Mouse (Mus musculus) cerebellum, postnatal 4 days (tissue): ENCODE measurements around the gene Ankrd16.

Experiments
- DNase-seq, 2 experiments: peaks; one replicate each; pipeline ENCODE4 v3.0.0; 2022; ENCODE audit warnings: low spot score in 2 of 2, mixed read lengths in 1 of 2

Gene Ankrd16

DNA sequence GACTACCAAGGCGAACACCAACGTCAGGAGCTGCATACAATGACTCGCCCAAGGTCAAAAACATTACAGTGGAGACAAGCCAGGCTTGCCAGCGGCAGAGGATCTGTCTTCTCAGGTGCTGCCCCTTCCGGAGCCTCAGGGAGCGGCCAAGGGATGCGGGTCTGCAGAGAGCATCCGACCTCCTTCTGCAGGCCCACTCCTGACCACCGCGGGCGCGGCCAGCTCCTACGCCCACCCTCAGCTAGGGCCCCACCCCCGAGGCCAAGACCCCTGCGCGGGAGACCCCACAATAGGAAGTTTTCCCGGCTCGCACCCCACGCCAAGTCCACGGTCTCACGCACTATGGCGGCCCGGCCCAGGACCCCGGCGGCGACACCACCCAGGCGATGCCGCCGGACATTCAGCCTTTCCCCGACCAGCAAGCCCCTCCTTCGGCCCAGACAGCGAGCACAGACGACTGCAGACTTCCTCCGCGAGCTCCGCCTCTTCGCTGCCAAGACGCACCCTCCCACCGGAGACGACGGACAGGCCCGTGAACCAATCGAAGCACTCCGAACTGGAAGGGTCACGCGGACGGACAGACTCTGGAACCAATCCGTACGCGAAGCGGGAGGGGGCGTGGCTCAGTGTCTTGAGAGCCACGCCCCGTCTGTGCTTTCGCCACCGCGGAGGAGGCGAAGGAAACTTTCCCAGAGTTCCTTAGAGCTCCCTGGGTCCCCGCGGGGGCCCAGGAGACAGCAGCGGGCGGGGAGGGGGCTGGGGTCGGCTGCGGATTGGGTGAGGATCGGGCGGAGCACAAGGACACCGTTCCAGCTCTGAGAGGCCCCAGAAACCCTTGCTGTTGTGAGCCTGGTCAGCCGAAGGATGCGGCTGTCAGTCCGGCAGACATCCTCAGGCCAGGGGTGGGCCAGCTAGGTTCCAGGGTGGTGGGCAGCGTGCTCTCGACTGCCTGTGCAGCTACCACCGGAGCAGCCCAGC lies at the start of gene Ankrd16, which contains the start of gene Fbh1:
Gene Ankrd16, plus strand, starts transcription at position 786 of the 978 bp plus-strand sequence.
Gene Fbh1, minus strand, starts transcription at position 492 of the 978 bp plus-strand sequence.
- peak; percentile 100 for DNase-seq

DNA sequence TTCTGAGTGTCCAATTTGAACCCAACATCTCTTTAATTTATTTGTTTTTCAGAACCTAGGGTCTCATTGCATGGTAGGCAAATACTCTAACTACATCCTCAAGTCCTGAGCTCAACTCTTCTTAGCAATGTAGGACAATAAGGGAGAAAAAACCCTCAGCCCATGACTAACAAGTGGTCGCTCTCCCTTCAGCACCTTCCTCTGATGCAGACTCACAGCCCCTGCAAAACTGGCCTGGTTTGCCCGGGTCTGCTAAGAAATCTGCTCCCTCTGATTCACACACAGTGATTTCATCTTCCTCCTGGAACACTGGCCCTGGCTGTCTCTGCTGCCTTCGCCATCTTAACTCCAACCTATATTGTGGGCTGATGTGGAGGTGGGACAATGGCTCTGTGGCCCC lies 48.6 kb upstream of the Ankrd16 start:
- DNase-seq, result no peak

DNA sequence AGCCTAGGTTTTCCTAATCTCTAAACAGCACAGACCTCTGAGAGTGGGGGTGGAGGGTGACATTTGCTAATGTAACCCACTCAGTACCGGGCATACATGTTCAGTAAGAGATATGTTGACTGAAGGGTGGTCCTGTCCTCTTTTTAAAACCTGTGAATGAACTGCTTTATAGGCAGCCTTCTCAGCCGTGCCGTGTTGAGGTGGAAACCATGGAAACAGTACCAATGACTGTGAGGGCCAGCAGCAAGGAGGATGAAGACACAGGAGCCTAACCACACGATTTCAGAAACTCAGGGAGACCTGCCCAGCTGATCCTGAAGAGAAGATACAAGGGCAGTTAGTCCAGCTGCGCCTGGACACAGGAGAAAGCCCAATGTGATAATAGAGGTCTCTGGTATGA lies 44.7 kb upstream of the Ankrd16 start:
- no peak for DNase-seq

DNA sequence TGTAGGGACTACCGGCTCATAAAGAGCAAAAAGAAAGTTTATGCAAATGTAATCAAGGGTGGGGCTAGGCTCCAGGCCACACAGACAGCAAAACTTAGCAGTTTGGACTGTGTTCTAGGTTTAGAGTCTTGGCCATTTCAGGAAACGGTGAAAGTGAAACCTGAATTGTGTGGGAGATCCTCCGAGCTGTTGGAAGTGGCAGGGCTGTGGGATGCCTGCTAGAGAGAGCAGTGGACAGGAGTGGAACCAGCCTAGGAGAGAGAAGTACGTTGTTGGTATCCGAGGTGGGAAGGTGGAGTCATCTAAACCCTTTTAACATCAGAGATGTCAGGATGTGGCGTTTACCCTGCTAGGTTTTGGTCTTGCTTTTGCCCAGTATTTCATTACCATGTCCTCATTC lies 41.8 kb upstream of the Ankrd16 start:
- DNase-seq, result no peak

DNA sequence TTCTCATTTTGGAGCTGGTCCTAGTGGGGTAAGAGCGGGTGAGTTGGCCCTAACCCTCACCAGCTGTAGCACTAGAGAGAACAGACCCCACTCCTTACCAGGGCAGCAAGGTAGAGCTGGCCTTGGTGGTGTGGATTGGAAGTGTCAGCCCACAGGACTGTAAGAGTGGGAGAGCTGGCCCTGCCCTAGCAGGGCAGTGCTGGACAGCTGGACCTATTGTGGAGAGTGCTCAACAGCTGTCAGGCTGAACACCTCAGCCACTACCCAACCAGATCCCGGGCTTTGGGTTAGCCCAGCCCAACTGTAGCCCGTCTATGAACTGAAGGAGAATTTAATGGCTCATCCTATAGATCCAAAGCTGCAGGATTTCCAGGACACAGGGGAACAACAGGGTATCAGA lies 38.9 kb upstream of the Ankrd16 start:
- no peak for DNase-seq

DNA sequence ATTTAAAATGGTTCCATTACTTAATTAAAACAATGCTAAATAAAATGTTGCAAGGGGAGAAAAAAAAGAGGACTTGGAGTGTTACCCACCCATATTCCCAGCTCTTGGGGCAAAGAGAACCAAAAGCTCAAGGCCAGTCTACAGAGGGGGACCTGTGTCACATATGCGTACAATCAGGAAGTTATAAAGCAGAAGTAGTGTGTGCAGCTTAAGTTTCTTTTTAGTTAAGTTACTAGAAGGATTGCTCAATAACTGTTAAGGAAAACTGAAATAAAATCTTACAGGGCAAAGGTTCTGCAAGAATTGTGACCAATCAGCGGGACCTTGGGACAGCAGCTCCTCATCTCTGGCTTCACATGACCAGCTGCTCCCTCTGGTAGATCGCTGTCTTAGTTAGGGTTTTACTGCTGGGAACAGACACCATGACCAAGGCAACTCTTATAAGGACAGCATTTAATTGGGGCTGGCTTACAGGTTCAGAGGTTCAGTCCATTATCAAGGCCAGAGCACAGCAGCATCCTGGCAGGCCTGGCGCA lies 38.1 kb upstream of the Ankrd16 start:
- no peak for DNase-seq

DNA sequence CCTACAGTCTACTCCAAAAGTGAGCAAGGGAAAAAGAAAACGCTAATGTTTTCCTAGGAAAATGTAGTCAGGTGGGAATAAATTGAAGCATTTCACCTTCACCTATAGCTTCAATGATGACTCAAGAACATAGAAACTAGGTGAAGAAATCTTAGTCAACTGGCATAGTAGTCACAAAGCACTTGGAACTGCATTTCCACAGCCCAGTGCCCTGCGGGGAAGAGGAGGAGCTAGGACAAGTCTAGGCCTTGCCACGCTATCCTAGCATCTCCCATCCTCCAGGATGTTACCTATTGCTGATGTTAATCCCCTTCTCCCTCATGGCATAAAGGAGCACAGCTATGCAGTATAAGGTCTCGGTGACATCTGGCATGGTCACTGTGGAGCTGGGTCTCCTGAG lies 15.1 kb upstream of the Ankrd16 start:
- no peak for DNase-seq

DNA sequence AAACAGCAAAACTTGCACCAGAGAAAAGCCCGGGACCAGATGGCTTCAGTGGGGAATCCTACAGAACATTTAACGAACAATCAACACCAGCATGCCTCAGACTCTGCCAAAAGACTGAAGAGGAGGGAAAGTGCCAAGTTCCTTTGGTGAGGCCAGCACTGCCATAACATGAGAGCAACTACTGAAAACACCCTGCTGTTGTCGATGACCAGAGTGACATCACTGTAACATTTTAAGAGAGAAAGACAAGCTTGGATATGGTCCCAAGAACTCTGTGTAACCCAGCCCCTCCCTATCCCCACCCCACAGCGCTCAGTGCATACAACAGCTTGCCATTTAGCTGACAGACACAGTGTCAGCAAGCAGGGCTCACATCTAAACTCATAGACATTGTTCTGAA lies 12.0 kb upstream of the Ankrd16 start:
- peak in 1 of 2 experiments; percentile 10 for DNase-seq

DNA sequence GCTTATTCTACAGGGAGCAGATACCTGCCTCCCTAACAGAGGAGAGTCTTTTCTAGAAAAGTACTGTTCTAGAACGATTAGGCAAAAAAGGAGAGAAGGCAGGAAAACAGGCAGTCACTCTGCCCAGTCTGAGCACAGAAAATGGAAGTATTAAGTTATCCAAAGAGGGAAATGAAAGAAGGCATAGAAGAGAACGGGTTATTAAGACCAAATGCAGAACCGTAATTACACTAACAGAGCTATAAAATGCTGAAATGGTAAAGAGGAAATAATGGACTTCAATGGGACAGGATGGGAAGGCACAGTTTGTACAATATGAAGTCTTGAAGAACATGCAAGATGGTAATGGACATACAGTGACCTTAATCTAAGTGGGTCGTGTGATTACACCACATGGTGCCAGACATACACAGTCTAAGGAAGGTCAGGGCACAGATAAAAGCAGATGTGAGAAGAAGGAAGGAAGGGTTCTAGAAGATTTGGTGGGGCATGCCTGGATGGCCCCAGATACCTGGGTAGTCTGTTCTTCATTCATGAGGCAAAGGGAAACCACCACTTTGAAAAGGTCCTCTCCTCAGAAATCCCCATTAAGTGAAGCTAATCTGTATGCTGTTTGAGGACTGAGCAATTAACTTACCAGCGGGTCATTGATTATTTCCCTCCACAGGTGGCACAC lies 11.1 kb upstream of the Ankrd16 start:
- no peak for DNase-seq

DNA sequence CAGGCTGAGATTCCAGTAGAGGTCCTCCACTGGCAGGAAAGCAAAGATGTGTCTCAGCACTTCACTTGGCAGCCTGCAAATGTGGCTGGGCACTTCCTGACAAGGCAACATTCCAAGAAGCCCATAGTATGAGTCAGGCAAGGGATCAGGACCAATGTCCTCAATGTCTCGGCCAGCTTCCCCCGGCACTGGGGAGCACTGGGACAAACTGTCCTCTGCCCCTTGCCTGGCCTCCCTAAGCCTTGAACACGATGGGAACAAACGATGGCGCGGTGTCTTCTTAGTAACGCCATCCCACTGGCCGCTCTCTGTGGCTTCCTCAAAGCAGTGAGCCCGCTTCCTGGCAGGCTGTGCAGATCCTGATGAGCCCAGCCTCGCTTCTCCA lies 10.5 kb upstream of the Ankrd16 start:
- DNase-seq, result peak in 1 of 2 experiments; percentile 2

DNA sequence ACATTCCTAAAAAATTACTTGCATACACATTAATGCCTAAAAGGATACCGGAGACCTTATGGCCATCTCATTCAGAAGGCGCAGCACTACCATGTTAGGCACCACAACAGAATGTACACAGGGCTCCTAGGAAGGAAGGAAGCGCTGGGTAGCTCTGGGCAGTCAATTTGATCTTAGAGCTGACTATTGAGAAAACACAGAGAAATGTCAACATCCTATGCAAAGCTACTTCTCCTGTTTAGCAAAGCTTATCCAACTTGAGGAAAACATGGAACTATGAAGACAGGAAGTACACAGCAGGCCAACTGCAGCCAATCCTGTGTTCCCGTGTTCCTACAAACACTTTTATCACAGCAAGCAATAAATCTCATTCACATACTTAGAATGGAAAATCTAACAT lies 6.0 kb upstream of the Ankrd16 start:
- DNase-seq, result no peak

DNA sequence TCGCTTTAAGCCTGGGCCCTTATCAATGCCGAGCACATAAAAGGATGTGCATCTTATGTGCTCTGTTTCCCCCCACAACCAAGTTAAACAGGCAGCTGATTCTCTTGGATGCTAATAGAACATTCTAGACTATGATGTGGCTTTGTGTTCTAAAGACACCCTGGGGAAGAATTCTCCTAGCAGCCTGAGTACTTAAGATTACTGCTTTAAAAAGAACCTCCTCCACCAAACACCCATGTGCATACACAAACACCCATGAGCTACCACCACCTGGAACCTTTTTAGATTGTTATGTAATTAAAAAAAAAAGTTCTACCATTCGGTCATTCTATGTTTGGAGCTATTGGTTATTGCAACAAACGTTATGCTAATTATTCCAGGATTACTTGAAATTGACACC lies 5.3 kb upstream of the Ankrd16 start:
- DNase-seq, result no peak

DNA sequence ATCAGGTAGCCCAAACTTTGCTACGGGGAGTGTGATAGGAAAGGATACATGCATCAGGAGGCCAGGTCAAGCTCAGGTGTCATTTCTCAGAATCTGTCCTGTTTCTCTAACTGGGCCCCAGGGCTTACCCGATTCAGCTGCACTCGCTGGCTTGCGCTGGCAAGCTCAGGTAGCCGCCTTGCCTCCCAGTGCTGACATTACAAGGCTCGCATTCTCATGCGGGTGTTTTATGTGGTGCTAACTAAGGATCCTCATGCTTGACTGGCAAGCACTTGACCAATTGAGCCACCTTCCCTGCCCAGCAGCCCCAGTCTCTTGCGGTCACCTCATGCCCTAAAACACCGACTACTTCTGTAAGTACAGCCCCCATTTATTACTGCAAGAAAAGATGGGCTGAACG lies 3.2 kb upstream of the Ankrd16 start:
- no peak for DNase-seq

DNA sequence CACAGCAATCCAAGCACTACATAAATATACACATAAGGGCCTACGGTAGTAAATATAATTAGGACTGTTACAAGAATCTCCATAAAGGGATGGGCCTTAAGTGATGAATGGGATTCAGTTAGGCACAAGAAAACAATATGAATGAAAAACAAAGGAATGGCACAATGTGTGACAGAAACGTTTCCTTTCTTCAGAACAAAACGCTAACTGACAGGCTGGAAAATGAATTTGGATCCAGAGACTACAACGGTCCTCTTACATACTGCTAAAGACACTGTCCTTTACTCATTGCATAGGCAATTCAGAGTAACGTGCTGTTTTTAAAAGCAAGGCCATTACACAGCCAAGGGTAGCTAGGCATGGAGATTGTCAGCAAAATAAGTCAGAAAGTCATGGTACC lies 2.6 kb upstream of the Ankrd16 start:
- DNase-seq, result no peak

DNA sequence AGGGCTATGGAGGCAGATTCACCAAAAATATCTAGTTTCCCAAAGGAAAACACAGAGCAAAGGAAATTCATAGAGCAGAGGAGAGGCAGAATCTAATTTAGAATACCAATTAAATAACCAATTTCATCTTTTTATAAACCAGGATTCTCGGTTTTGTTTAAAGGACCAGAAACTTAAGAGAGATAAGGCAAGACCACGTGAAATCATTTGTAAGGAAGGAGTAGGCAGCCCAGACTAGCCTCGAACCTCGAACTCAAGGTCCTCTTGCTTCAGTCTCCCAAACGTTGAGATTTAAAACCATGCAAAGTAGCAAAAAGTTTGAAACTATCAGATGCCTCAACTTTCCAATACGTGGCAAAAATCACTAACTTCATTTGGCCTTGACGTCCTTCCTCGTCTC lies 1.3 kb upstream of the Ankrd16 start:
- no peak for DNase-seq

DNA sequence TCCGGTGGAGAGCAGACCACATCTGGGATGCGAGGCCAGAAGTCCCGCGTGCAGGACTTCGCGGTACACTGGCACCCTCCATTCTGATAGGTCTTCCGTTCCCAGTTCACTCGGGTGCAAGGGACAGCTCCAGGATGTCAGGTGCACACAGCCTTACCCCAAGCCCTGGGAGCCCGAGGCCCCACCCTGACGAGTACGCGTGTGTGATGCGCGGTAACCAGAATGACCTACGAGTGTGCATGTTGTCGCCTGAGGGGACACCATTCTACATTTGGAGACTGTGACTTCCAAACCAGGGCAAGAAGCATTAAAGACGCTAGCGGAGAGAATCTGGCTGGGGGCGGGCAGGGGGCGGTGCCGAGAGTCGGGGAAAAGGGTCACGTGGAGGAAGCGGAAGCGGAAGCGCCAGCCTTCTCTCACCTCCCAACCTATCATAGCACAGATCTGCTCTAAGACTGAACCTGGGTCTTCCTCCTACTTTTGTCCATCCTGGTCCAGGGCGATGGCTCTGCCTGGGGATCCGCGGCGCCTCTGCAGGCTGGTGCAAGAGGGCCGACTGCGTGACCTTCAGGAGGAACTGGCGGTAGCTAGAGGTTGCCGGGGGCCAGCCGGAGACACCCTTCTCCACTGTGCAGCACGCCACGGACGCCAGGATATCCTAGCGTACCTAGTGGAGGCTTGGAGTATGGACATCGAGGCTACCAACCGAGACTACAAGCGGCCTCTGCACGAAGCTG lies 579 bp downstream of the Ankrd16 start:
- DNase-seq, result peak; percentile 58 to 81

DNA sequence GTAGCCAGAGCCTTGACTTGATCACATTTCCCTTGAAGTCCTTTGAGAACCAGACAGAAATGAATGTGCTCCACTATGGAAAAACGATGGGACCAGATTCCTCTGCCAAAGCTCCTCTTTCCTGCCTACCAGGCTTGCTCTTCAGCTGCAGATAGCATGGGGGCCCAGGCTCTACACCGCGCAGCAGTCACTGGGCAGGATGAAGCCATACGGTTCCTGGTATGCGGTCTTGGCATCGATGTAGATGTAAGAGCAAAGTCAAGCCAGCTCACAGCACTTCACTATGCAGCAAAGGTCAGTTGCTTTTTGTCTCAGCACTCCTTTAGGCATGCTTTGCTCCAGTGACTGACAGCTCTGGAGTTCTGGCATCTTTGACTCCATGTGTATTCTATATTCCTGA lies 6.5 kb downstream of the Ankrd16 start:
- DNase-seq, result no peak

DNA sequence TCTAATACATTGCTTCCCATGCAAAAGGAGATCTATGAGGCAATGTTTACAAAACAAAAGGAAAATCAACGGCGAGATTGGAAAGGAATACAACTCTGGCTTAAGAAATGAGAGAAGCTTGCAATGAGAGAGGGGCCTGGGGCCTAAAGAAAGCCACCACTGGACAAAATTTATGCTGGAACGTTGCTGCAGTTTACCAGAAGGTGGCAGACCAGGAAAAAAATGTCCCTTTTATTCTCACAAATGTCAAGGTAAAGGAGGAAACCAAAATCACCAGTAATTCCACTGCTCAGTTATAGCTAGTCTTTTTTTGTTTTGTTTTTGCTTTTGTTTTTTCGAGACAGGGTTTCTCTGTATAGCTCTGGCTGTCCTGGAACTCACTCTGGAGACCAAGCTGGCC lies 17.0 kb downstream of the Ankrd16 start:
- DNase-seq, result no peak

DNA sequence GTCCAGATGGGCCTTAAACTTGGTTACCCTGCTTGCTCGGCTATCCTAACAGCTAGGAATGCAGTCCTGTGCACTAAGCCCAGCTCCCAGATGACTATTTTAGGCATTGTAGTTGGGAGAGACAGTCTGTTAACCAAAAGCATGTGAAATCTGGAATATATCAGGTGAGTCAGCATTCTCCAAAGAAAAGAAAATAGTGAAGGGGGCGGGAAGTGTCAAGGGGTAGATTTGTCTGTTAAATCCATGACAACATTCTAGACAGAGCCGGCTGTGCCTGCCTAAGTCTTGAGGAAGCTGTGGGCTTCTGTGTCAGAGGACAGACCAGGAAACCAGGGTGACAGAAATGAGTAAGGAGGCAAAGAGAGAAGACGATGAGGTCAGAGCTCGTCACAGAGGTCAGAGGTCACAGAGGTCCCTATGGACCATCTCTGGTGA lies 20.3 kb downstream of the Ankrd16 start:
- DNase-seq, result no peak

DNA sequence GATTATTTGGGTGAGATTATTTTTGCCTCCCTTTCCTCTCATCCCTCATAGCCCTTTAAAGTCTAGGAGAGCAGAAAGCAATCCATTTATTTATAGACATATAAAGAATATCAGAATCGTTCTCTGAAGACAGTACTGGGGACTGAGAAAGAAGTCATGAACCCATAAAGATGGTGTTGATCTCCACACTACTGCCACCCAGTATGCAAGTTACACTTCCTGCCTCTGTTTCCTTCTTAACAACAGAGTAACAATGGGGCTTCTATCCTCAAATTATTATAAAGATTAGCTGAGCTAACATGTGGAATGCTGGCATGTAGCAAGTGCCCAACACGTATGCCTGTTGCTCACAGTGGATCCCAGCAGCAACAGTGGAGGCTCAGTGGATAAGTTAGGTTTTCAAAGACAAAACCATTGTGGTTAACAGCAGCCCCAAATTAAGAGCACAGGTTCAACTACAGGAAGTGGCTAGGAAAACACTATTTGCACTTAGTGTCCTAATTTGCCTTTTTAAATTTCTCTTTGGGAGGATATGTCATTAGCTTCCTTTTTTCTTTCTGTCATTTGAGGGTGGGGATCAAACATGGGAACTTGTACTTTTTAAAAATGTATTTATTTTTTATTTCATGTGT lies 23.7 kb downstream of the Ankrd16 start:
- DNase-seq, result no peak
